14 mouse cellular contexts compared by ENCODE assay signal in genomic region chr2:157399797-157400196, GRCm38 (mm10). TPM values are rescaled to one million over a fixed set of nuclear protein-coding genes. Genes with fewer than 3 reads are reported as not detected.
"Had no signal": no experiment of that assay in that cellular context is flagged by ENCODE, and none has a peak within 500 bp of the region (broad histone marks: within the 10 kb centered on the region; RNA-seq: fewer than 3 reads in every experiment).

No protein-coding gene starts in this region.

- H3K4me1 ChIP-seq: kidney, embryonic 15.5 days; limb, embryonic 12.5 days; midbrain, embryonic 12.5 days had no signal

- ATAC-seq: liver, postnatal 0 days; midbrain, embryonic 16.5 days had no signal

- DNase-seq: kidney, adult 11 months; liver; liver, embryonic 13.5 days; liver, postnatal 0 days; retina, postnatal 1 day; thymus, postnatal 36 days had no signal

- H3K4me3 ChIP-seq: kidney, embryonic 15.5 days; limb, embryonic 12.5 days; liver, embryonic 13.5 days; midbrain, embryonic 12.5 days; neural tube, embryonic 13.5 days; stomach, embryonic 15.5 days had no signal

RNA-seq across cellular contexts. Expression of gene Ghrh, which starts 52.5 kb away (rescaled TPM):
- polyA plus RNA-seq: limb, embryonic 12.5 days; liver, embryonic 13.5 days; liver, postnatal 0 days; lung, embryonic 16.5 days; spleen, adult 2 months had no signal
